ENCODE assay signal across 14 mouse cellular contexts in the genomic region with DNA sequence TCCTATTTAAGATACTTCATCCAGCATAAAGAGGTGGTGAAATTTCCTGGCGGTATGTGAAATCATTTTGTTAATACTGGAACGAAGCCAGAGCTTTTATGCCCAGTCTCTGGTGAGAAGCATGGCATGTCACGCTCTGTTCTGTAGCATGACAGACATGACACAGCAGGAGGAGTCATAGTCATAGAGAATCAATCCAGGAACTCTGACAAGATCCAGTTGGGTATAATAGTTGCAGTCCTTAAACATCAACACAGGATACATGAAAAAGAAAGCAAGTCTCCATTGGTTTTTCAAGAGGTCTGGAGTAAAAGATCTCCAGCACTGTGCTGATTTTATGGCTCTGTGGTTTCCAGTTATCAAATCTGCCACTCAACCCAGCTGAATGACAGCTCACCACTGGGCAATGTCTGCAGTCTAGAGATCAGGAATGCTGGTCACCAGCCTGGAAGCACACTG.
DNase-seq lines count a peak whose midpoint lies in the region.
"Had no signal": no experiment of that assay in that cellular context is flagged by ENCODE, and none has a peak within 500 bp of the region (broad histone marks: within the 10 kb centered on the region; RNA-seq: fewer than 3 reads in every experiment).

No protein-coding gene starts in this region.

- no peaks in the 10 kb centered on the region for H3K9me3 ChIP-seq in midbrain, embryonic 10.5 days (replicated peaks)
- H3K9me3 ChIP-seq: liver, embryonic 13.5 days had no signal

- H3K27ac ChIP-seq in midbrain, embryonic 10.5 days (replicated peaks): no peak overlapping the region
- H3K27ac ChIP-seq: liver, embryonic 13.5 days had no signal

- H3K4me3 ChIP-seq in midbrain, embryonic 10.5 days: no peak overlapping the region
- H3K4me3 ChIP-seq: liver, embryonic 13.5 days had no signal

- H3K27me3 ChIP-seq in midbrain, embryonic 10.5 days (ENCODE audit: low read depth, poor library complexity, severe bottlenecking): peaks cover 56% of the 10 kb centered on the region
- H3K27me3 ChIP-seq: liver, embryonic 13.5 days had no signal

- peak; percentile 5 for DNase-seq in embryo, embryonic 11 days
- no peak for DNase-seq in embryo, embryonic 9.5 days (ENCODE audit: extremely low spot score)
- peak; percentile 67 for DNase-seq in 3T3-L1 (ENCODE audit: low read depth, low spot score)
- peak; percentile 43 for DNase-seq in fibroblast of lung, adult 2 months (ENCODE audit: low read depth)
- DNase-seq in midbrain, embryonic 10.5 days (ENCODE audit: low spot score): peak; percentile 28
- DNase-seq in kidney, adult 8-10 months: no peak
- no peak for DNase-seq in gastrocnemius, adult 18-20 months (ENCODE audit: low spot score)
- DNase-seq in embryo, embryonic 10.5 days (ENCODE audit: low spot score): no peak
- DNase-seq: adrenal gland, adult 2 months; B cell, adult 2 months; kidney, postnatal 36 days; liver, embryonic 13.5 days; right cerebral cortex, postnatal 14 days; thymus, postnatal 36 days had no signal

- peaks cover 13% of the 10 kb centered on the region for H3K4me1 ChIP-seq in midbrain, embryonic 10.5 days
- H3K4me1 ChIP-seq: liver, embryonic 13.5 days had no signal

- H3K36me3 ChIP-seq in midbrain, embryonic 10.5 days: no peaks in the 10 kb centered on the region
- H3K36me3 ChIP-seq: liver, embryonic 13.5 days had no signal

- 68% methylated on average over 3 of the region's 3 CpGs for WGBS in midbrain, embryonic 10.5 days

Comparison
In these comparisons a context has a peak if more than half of its experiments do, and no peak if none do; other contexts are left out.
1. DNase-seq: peak in embryo, embryonic 11 days (single experiment), 3T3-L1 (single experiment), fibroblast of lung, adult 2 months (single experiment) and midbrain, embryonic 10.5 days (single experiment); none in embryo, embryonic 9.5 days (single experiment), kidney, adult 8-10 months (0 of 2), gastrocnemius, adult 18-20 months (single experiment) and embryo, embryonic 10.5 days (single experiment).